Mouse (Mus musculus) liver, embryonic 14.5 days (tissue): ENCODE measurements at regions not wholly inside any gene's neighbourhood (a gene's known extent, or its start where the extent isn't known, plus 50 kb on each side); places are given as distances from the start of the nearest gene placed in this dataset.

Experiments used
- ATAC-seq: fragments of 200-750 bp; cut with Nextera tagmentation; 2 replicates; pipeline ENCODE4 v1.8.0; 2017; ENCODE audit warnings: moderate number of reproducible peaks, mild to moderate bottlenecking, moderate library complexity; ENCODE audit not compliant: insufficient read depth
- DNase-seq, 3 experiments: peaks; one replicate each; pipeline ENCODE4 v3.0.0-alpha.2; 2012 to 2013; ENCODE audit warnings: low read depth in 3 of 3, low spot score in 3 of 3
- H3K27ac ChIP-seq: fragments of 300-500 bp; sonication (generic); 2 replicates; pipeline ENCODE4 v1.5.1; 2014; ENCODE audit warnings: moderate library complexity, mild to moderate bottlenecking, control low read depth, inconsistent platforms
- H3K27me3 ChIP-seq: fragments of 300-500 bp; sonication (generic); 2 replicates; pipeline ENCODE4 v1.6.1; 2014; ENCODE audit warnings: mild to moderate bottlenecking, low read length, moderate library complexity; ENCODE audit not compliant: control insufficient read depth, insufficient read depth
- H3K36me3 ChIP-seq: fragments of 300-500 bp; sonication (generic); replicated peaks from 2 replicates; pipeline ENCODE4 v1.6.1; 2014; ENCODE audit warnings: low read depth; ENCODE audit not compliant: control insufficient read depth, insufficient read depth
- H3K4me1 ChIP-seq, 2 experiments: fragments of 200-500 bp in 1 of 2; fragments of 300-500 bp in 1 of 2; sonication (generic) in 1 of 2; replicated peaks; 2 replicates each; pipeline ENCODE4 v1.6.1; 2012 to 2014; ENCODE audit warnings: antibody characterized with exemption in 1 of 2, inconsistent platforms in 1 of 2, low read length in 1 of 2; ENCODE audit not compliant: control insufficient read depth in 2 of 2, insufficient read depth in 2 of 2
- H3K4me2 ChIP-seq: fragments of 300-500 bp; sonication (generic); 2 replicates; pipeline ENCODE4 v1.6.1; 2014; ENCODE audit warnings: low read depth, mild to moderate bottlenecking, control low read depth, moderate library complexity
- H3K4me3 ChIP-seq, 2 experiments: fragments of 200-500 bp in 1 of 2; fragments of 300-500 bp in 1 of 2; sonication (generic) in 1 of 2; 2 replicates each; pipeline ENCODE4 v1.5.1; 2012 to 2014; ENCODE audit warnings: low read depth in 2 of 2, low read length in 2 of 2, mild to moderate bottlenecking in 2 of 2, control low read depth in 1 of 2, inconsistent platforms in 1 of 2, moderate library complexity in 1 of 2; ENCODE audit not compliant: insufficient read depth in 1 of 2
- H3K9ac ChIP-seq: fragments of 300-500 bp; sonication (generic); replicated peaks from 2 replicates; pipeline ENCODE4 v1.6.1; 2014; ENCODE audit warnings: mild to moderate bottlenecking, control low read depth, moderate library complexity
- H3K9me3 ChIP-seq: fragments of 300-500 bp; sonication (generic); 2 replicates; pipeline ENCODE4 v1.6.1; 2016; ENCODE audit warnings: low read length, mixed read lengths; ENCODE audit not compliant: control insufficient read depth
- CTCF ChIP-seq: IDR thresholded peaks from 2 replicates; pipeline ENCODE4 v1.5.1; 2016; ENCODE audit warnings: antibody characterized with exemption, low read depth, control low read depth
- EP300 ChIP-seq: IDR thresholded peaks from 2 replicates; pipeline ENCODE4 v1.6.1; 2016; ENCODE audit warnings: antibody characterized with exemption, low read depth
- WGBS: fragments of 180-500 bp; shearing (Covaris S2); extraction: QIAGEN DNeasy Blood & Tissue Kit; methylation state at CpG from one replicate; pipeline ENCODE4 v1.1.7; 2014; ENCODE audit not compliant: insufficient replicate concordance; 5-methylcytosine and 5-hydroxymethylcytosine counted together

GRCm38 (mm10) chr11:84671585-84671984 lies 146.2 kb upstream of the Lhx1 start:
- Histone ChIP-seq H3K4me2 (no peak overlapping the region), H3K9me3 (no peaks in the 10 kb centered on the region), H3K27ac (no peak overlapping the region), H3K4me1 (no peaks in the 10 kb centered on the region), H3K36me3 (no peaks in the 10 kb centered on the region), H3K9ac (no peak overlapping the region), H3K4me3 (no peak overlapping the region), H3K27me3 (no peaks in the 10 kb centered on the region)
- ATAC-seq (no peak), DNase-seq (no peak)
- TF ChIP-seq EP300: no peak
- TF ChIP-seq CTCF: no peak
- WGBS: 69% methylated on average over 6 of the region's 6 CpGs

- no peak for TF ChIP-seq EP300
- TF ChIP-seq CTCF: no peak
- no peak overlapping the region for H3K27ac ChIP-seq
- ATAC-seq: no peak
- no peak overlapping the region for H3K9ac ChIP-seq
- no peaks in the 10 kb centered on the region for H3K36me3 ChIP-seq
- no peaks in the 10 kb centered on the region for H3K9me3 ChIP-seq
- no peaks in the 10 kb centered on the region; a peak in 1 of 4 replicates for H3K4me1 ChIP-seq
- no peak for DNase-seq
- WGBS: 47% methylated on average over 4 of the region's 4 CpGs
- H3K27me3 ChIP-seq: no peaks in the 10 kb centered on the region
- H3K4me2 ChIP-seq: no peak overlapping the region
- no peak overlapping the region for H3K4me3 ChIP-seq
Measured at GRCm38 (mm10) chr11:84667711-84668110, 142.4 kb upstream of the Lhx1 start.

GRCm38 (mm10) chr11:84664258-84664657 lies 138.9 kb upstream of the Lhx1 start:
- Histone ChIP-seq H3K9ac (no peak overlapping the region), H3K4me2 (no peak overlapping the region), H3K4me1 (no peaks in the 10 kb centered on the region; a peak in 1 of 4 replicates), H3K9me3 (no peaks in the 10 kb centered on the region), H3K4me3 (no peak overlapping the region), H3K27me3 (no peaks in the 10 kb centered on the region), H3K27ac (no peak overlapping the region), H3K36me3 (no peaks in the 10 kb centered on the region)
- WGBS: 21% methylated on average over 3 of the region's 3 CpGs
- peak; percentile 57 for TF ChIP-seq EP300
- no peak for TF ChIP-seq CTCF
- peak in 2 of 3 experiments; percentile 5 to 10 for DNase-seq
- peak; percentile 39; the same call in 1 of the 2 replicates for ATAC-seq

GRCm38 (mm10) chr11:84661981-84662380 lies 136.6 kb upstream of the Lhx1 start:
- no peak overlapping the region for H3K9ac ChIP-seq
- no peak overlapping the region for H3K27ac ChIP-seq
- DNase-seq: peak; percentile 7 to 31 (median 9)
- TF ChIP-seq EP300: no peak
- TF ChIP-seq CTCF: no peak
- H3K4me3 ChIP-seq: no peak overlapping the region
- H3K4me1 ChIP-seq: no peaks in the 10 kb centered on the region; a peak in 1 of 4 replicates
- no peaks in the 10 kb centered on the region for H3K9me3 ChIP-seq
- no peak overlapping the region for H3K4me2 ChIP-seq
- H3K36me3 ChIP-seq: no peaks in the 10 kb centered on the region
- no peak for ATAC-seq
- H3K27me3 ChIP-seq: no peaks in the 10 kb centered on the region
- 11% methylated on average over 7 of the region's 7 CpGs for WGBS

GRCm38 (mm10) chr11:84660877-84661276 lies 135.5 kb upstream of the Lhx1 start:
- DNase-seq (no peak), ATAC-seq (no peak)
- no peak overlapping the region for H3K4me2 ChIP-seq
- H3K4me1 ChIP-seq: no peaks in the 10 kb centered on the region; a peak in 1 of 4 replicates
- H3K27me3 ChIP-seq: no peaks in the 10 kb centered on the region
- no peak overlapping the region for H3K27ac ChIP-seq
- TF ChIP-seq CTCF: no peak
- 36% methylated on average over 8 of the region's 8 CpGs for WGBS
- no peak overlapping the region for H3K4me3 ChIP-seq
- no peak overlapping the region for H3K9ac ChIP-seq
- no peaks in the 10 kb centered on the region for H3K9me3 ChIP-seq
- no peaks in the 10 kb centered on the region for H3K36me3 ChIP-seq
